Mouse (Mus musculus) limb, embryonic 13.5 days (tissue): ENCODE measurements around the gene Tubb5. TPM values are rescaled to one million over a fixed set of nuclear protein-coding genes. Genes with fewer than 3 reads are reported as not detected.
"Not testable (repeated sequence)": the region's sequence is repeated elsewhere in the genome, so short reads cannot be mapped to it uniquely, and the experiment has no call there.

Source experiments
- ATAC-seq: fragments of 200-750 bp; cut with Nextera tagmentation; 2 replicates; pipeline ENCODE4 v1.8.0; 2017; ENCODE audit warnings: low read depth, moderate number of reproducible peaks, moderate TSS enrichment; ENCODE audit not compliant: low FRiP score
- H3K27ac ChIP-seq: fragments of 300-500 bp; sonication (generic); 2 replicates; pipeline ENCODE4 v1.5.1; 2015; ENCODE audit warnings: inconsistent platforms, mild to moderate bottlenecking, moderate library complexity
- H3K27me3 ChIP-seq: fragments of 300-500 bp; sonication (generic); 2 replicates; pipeline ENCODE4 v1.6.1; 2015; ENCODE audit warnings: mild to moderate bottlenecking, inconsistent platforms
- H3K36me3 ChIP-seq: fragments of 300-500 bp; sonication (generic); 2 replicates; pipeline ENCODE4 v1.6.1; 2015; ENCODE audit warnings: inconsistent platforms, mild to moderate bottlenecking, moderate library complexity
- H3K4me1 ChIP-seq: fragments of 300-500 bp; sonication (generic); 2 replicates; pipeline ENCODE4 v1.6.1; 2015; ENCODE audit warnings: inconsistent platforms
- H3K4me2 ChIP-seq: fragments of 300-500 bp; sonication (generic); replicated peaks from 2 replicates; pipeline ENCODE4 v1.6.1; 2015; ENCODE audit warnings: inconsistent platforms, mild to moderate bottlenecking, moderate library complexity
- H3K4me3 ChIP-seq: fragments of 300-500 bp; sonication (generic); 2 replicates; pipeline ENCODE4 v1.5.1; 2015; ENCODE audit warnings: moderate library complexity, mild to moderate bottlenecking, inconsistent platforms
- H3K9ac ChIP-seq: fragments of 300-500 bp; sonication (generic); 2 replicates; pipeline ENCODE4 v1.6.1; 2015; ENCODE audit warnings: mild to moderate bottlenecking, inconsistent platforms
- H3K9me3 ChIP-seq: fragments of 300-500 bp; sonication (generic); 2 replicates; pipeline ENCODE4 v1.6.1; 2016; ENCODE audit warnings: inconsistent platforms
- WGBS: fragments of 180-500 bp; shearing (Covaris S2); methylation state at CpG from one replicate; pipeline ENCODE4 v1.1.7; 2015; 5-methylcytosine and 5-hydroxymethylcytosine counted together
- polyA plus RNA-seq: library from polyadenylated mRNA; unstranded; fragments of >200 nt; fragmentation: Nextera tagmentation; extraction: Ambion mirVana; gene quantifications from 2 replicates; pipeline ENCODE4 v1.2.1, GENCODE M21; 2015

Tubb5 gene
- polyA plus RNA-seq, 1 experiment from 2014 or later: 1,168 TPM

GRCm38 (mm10) chr17:35848112-35848511 is 10.0 kb upstream of the Tubb5 start:
- Histone ChIP-seq H3K4me3 (no peak overlapping the region), H3K9me3 (no peaks in the 10 kb centered on the region), H3K36me3 (peaks cover 85% of the 10 kb centered on the region), H3K4me1 (no peaks in the 10 kb centered on the region), H3K4me2 (no peak overlapping the region), H3K27me3 (no peaks in the 10 kb centered on the region), H3K9ac (peak overlapping the region; percentile 35; the same call in 1 of the 2 replicates), H3K27ac (no peak overlapping the region)
- WGBS: 64% methylated on average over 1 of the region's 1 CpGs
- ATAC-seq: no peak; the same call in 1 of the 2 replicates

GRCm38 (mm10) chr17:35843514-35843913 is 5.4 kb upstream of the Tubb5 start:
- Histone ChIP-seq H3K4me2 (no peak overlapping the region), H3K27ac (no peak overlapping the region), H3K4me3 (no peak overlapping the region), H3K9me3 (no peaks in the 10 kb centered on the region), H3K4me1 (peaks cover 23% of the 10 kb centered on the region), H3K36me3 (peaks cover 42% of the 10 kb centered on the region), H3K9ac (no peak overlapping the region), H3K27me3 (no peaks in the 10 kb centered on the region)
- 92% methylated on average over 3 of the region's 3 CpGs for WGBS
- no peak for ATAC-seq

- Histone ChIP-seq H3K4me1 (peaks cover 23% of the 10 kb centered on the region), H3K9me3 (no peaks in the 10 kb centered on the region), H3K27me3 (no peaks in the 10 kb centered on the region), H3K9ac (peak overlapping the region; percentile 72), H3K36me3 (peaks cover 27% of the 10 kb centered on the region), H3K27ac (peak overlapping the region; percentile 83), H3K4me2 (peak overlapping the region; percentile 74), H3K4me3 (peak overlapping the region; percentile 58)
- ATAC-seq: no peak
- WGBS: 18% methylated on average over 11 of the region's 11 CpGs
These were observed 3.9 kb upstream of the Tubb5 start for GRCm38 (mm10) chr17:35842006-35842405.

- Histone ChIP-seq H3K4me3 (peak within 1 kb of the TSS; percentile 58), H3K36me3 (peaks cover 25% of the 10 kb centered on the region), H3K4me1 (peaks cover 24% of the 10 kb centered on the region), H3K4me2 (peak within 1 kb of the TSS; percentile 74), H3K9ac (peak within 1 kb of the TSS; percentile 72), H3K27ac (peak within 1 kb of the TSS; percentile 83), H3K27me3 (no peaks in the 10 kb centered on the region), H3K9me3 (no peaks in the 10 kb centered on the region)
- under 1% methylated on average over 59 of the region's 59 CpGs for WGBS
- ATAC-seq: peak; percentile 92
These were observed 3.2 kb upstream of the Tubb5 start, which contains the start of gene Mdc1 for GRCm38 (mm10) chr17:35841076-35841950. TSS of gene Mdc1 (plus strand) at chr17:35841515.

- Histone ChIP-seq H3K27ac (no peak overlapping the region), H3K9me3 (no peaks in the 10 kb centered on the region), H3K9ac (no peak overlapping the region), H3K4me2 (peak overlapping the region; percentile 53), H3K4me1 (peaks cover 31% of the 10 kb centered on the region), H3K4me3 (peak overlapping the region; percentile 58), H3K36me3 (peaks cover 25% of the 10 kb centered on the region), H3K27me3 (no peaks in the 10 kb centered on the region)
- no peak for ATAC-seq
- 54% methylated on average over 14 of the region's 14 CpGs for WGBS
These were observed 2.5 kb upstream of the Tubb5 start for GRCm38 (mm10) chr17:35840561-35840960.

GRCm38 (mm10) chr17:35839002-35839401 is 896 bp upstream of the Tubb5 start:
- H3K27ac ChIP-seq: peak overlapping the region; percentile 97
- H3K27me3 ChIP-seq, ATAC-seq, H3K9me3 ChIP-seq: not testable (repeated sequence)
- H3K4me2 ChIP-seq: peak overlapping the region; percentile 80
- peaks cover 47% of the 10 kb centered on the region for H3K4me1 ChIP-seq
- WGBS: 47% methylated on average over 3 of the region's 3 CpGs
- peak overlapping the region; percentile 76 for H3K4me3 ChIP-seq
- H3K36me3 ChIP-seq: peaks cover 28% of the 10 kb centered on the region
- peak overlapping the region; percentile 58 for H3K9ac ChIP-seq

- no peak for ATAC-seq
- Histone ChIP-seq H3K4me2 (peak overlapping the region; percentile 80), H3K9ac (peak overlapping the region; percentile 58), H3K36me3 (peaks cover 32% of the 10 kb centered on the region), H3K27me3 (no peaks in the 10 kb centered on the region), H3K4me1 (peaks cover 51% of the 10 kb centered on the region), H3K27ac (peak overlapping the region; percentile 97), H3K4me3 (peak overlapping the region; percentile 76), H3K9me3 (no peaks in the 10 kb centered on the region)
- under 1% methylated on average over 5 of the region's 5 CpGs for WGBS
These were observed 464 bp upstream of the Tubb5 start for GRCm38 (mm10) chr17:35838570-35838969.

GRCm38 (mm10) chr17:35837487-35837886 is 619 bp downstream of the Tubb5 start:
- peak overlapping the region; percentile 97 for H3K27ac ChIP-seq
- H3K36me3 ChIP-seq: peaks cover 42% of the 10 kb centered on the region
- no peaks in the 10 kb centered on the region for H3K27me3 ChIP-seq
- H3K4me1 ChIP-seq: peaks cover 49% of the 10 kb centered on the region
- no peak for ATAC-seq
- peak overlapping the region; percentile 80 for H3K4me2 ChIP-seq
- peak overlapping the region; percentile 98 for H3K9ac ChIP-seq
- H3K4me3 ChIP-seq: peak overlapping the region; percentile 76
- 0% methylated on average over 18 of the region's 18 CpGs for WGBS
- H3K9me3 ChIP-seq: no peaks in the 10 kb centered on the region

GRCm38 (mm10) chr17:35836991-35837422 is 1.1 kb downstream of the Tubb5 start:
- peaks cover 44% of the 10 kb centered on the region for H3K4me1 ChIP-seq
- H3K27me3 ChIP-seq: no peaks in the 10 kb centered on the region
- peak overlapping the region; percentile 98 for H3K9ac ChIP-seq
- H3K4me3 ChIP-seq: peak overlapping the region; percentile 76
- peak; percentile 24 for ATAC-seq
- peaks cover 47% of the 10 kb centered on the region for H3K36me3 ChIP-seq
- peak overlapping the region; percentile 80 for H3K4me2 ChIP-seq
- 0% methylated on average over 25 of the region's 25 CpGs for WGBS
- peak overlapping the region; percentile 97 for H3K27ac ChIP-seq
- H3K9me3 ChIP-seq: no peaks in the 10 kb centered on the region

- H3K27me3 ChIP-seq: no peaks in the 10 kb centered on the region
- peaks cover 42% of the 10 kb centered on the region for H3K4me1 ChIP-seq
- WGBS: 8% methylated on average over 24 of the region's 24 CpGs
- H3K9ac ChIP-seq: peak overlapping the region; percentile 98
- peaks cover 51% of the 10 kb centered on the region for H3K36me3 ChIP-seq
- no peaks in the 10 kb centered on the region for H3K9me3 ChIP-seq
- peak overlapping the region; percentile 76 for H3K4me3 ChIP-seq
- ATAC-seq: no peak
- peak overlapping the region; percentile 97 for H3K27ac ChIP-seq
- peak overlapping the region; percentile 80 for H3K4me2 ChIP-seq
These were observed 1.7 kb downstream of the Tubb5 start for GRCm38 (mm10) chr17:35836178-35836965.

GRCm38 (mm10) chr17:35835424-35836140 is 2.5 kb downstream of the Tubb5 start:
- Histone ChIP-seq H3K27me3 (no peaks in the 10 kb centered on the region), H3K27ac (no peak overlapping the region), H3K36me3 (peaks cover 58% of the 10 kb centered on the region), H3K4me3 (peak overlapping the region; percentile 76), H3K4me1 (peaks cover 45% of the 10 kb centered on the region), H3K9ac (peak overlapping the region; percentile 98), H3K4me2 (peak overlapping the region; percentile 80), H3K9me3 (no peaks in the 10 kb centered on the region)
- no peak for ATAC-seq
- 77% methylated on average over 26 of the region's 26 CpGs for WGBS
